Mouse (Mus musculus) ES-E14 (cell line): ENCODE data around the gene BC030867.

Source experiments
- HCFC1 ChIP-seq: IDR thresholded peaks from 2 replicates; pipeline ENCODE4 v1.6.1; 2012; ENCODE audit warnings: low read length, inconsistent platforms, borderline replicate concordance; ENCODE audit not compliant: insufficient read depth
- MAFK ChIP-seq: IDR thresholded peaks from 2 replicates; pipeline ENCODE4 v1.6.1; 2014; ENCODE audit warnings: mild to moderate bottlenecking, low read depth, low read length, inconsistent platforms; ENCODE audit not compliant: insufficient read depth
- ZC3H11A ChIP-seq: IDR thresholded peaks from 2 replicates; pipeline ENCODE4 v1.6.1; 2012; ENCODE audit warnings: low read depth, mild to moderate bottlenecking, inconsistent platforms, low read length, borderline replicate concordance
- ZNF384 ChIP-seq: IDR thresholded peaks from 2 replicates; pipeline ENCODE4 v1.6.1; 2012; ENCODE audit warnings: low read depth, low read length, inconsistent platforms

- no peak for TF ChIP-seq MAFK
- no peak for TF ChIP-seq ZNF384
- TF ChIP-seq HCFC1, result no peak
- no peak for TF ChIP-seq ZC3H11A
These were observed 18.5 kb upstream of the BC030867 start, which contains the start of gene Hdac5 for GRCm38 (mm10) chr11:102230006-102230741.
